Mouse (Mus musculus): ENCODE measurements around the gene Aox2. TPM values are rescaled to one million over a fixed set of nuclear protein-coding genes. Genes with fewer than 3 reads are reported as not detected.

Aox2 gene
- polyA plus RNA-seq, 1 experiment from 2014 or later, result 0.08 TPM

- H3K4me3 ChIP-seq, result no peak overlapping the region
- H3K9me3 ChIP-seq, result no peaks in the 10 kb centered on the region
- 0 out of 2 replicates have a peak, but pooled peaks cover 4% of the 10 kb centered on the region for H3K4me1 ChIP-seq
- no peaks in the 10 kb centered on the region for H3K36me3 ChIP-seq
- WGBS, result 71% methylated on average over 10 of the region's 10 CpGs
- H3K27me3 ChIP-seq, result no peaks in the 10 kb centered on the region
- ATAC-seq (ENCODE audit: insufficient number of reproducible peaks, low FRiP score, low TSS enrichment, low read depth), result no peak
- H3K4me2 ChIP-seq, result no peak overlapping the region
- no peak overlapping the region for H3K27ac ChIP-seq
- no peak overlapping the region for H3K9ac ChIP-seq
These were observed 20.7 kb upstream of the Aox2 start for GRCm38 (mm10) chr1:58257195-58257991.

- Histone ChIP-seq H3K9me3 (no peaks in the 10 kb centered on the region), H3K4me2 (no peak overlapping the region), H3K27ac (no peak overlapping the region), H3K9ac (no peak overlapping the region), H3K27me3 (no peaks in the 10 kb centered on the region), H3K4me3 (no peak overlapping the region), H3K4me1 (0 out of 2 replicates have a peak, but pooled peaks cover 4% of the 10 kb centered on the region), H3K36me3 (no peaks in the 10 kb centered on the region)
- 65% methylated on average over 3 of the region's 3 CpGs for WGBS
- no peak for ATAC-seq (ENCODE audit: insufficient number of reproducible peaks, low FRiP score, low TSS enrichment, low read depth)
These were observed 17.8 kb upstream of the Aox2 start for GRCm38 (mm10) chr1:58260311-58260710.

- WGBS, result 82% methylated on average over 2 of the region's 2 CpGs
- H3K27ac ChIP-seq, result no peak overlapping the region
- H3K36me3 ChIP-seq, result no peaks in the 10 kb centered on the region
- no peak overlapping the region for H3K4me3 ChIP-seq
- H3K9ac ChIP-seq, result no peak overlapping the region
- H3K9me3 ChIP-seq, result no peaks in the 10 kb centered on the region
- H3K4me2 ChIP-seq, result no peak overlapping the region
- no peak for ATAC-seq (ENCODE audit: insufficient number of reproducible peaks, low FRiP score, low TSS enrichment, low read depth)
- H3K4me1 ChIP-seq, result no peaks in the 10 kb centered on the region
- no peaks in the 10 kb centered on the region for H3K27me3 ChIP-seq
These were observed 9.9 kb upstream of the Aox2 start for GRCm38 (mm10) chr1:58268231-58268630.

GRCm38 (mm10) chr1:58270807-58271569, 7.1 kb upstream of the Aox2 start:
- Histone ChIP-seq H3K4me3 (no peak overlapping the region), H3K9ac (no peak overlapping the region), H3K36me3 (no peaks in the 10 kb centered on the region), H3K27me3 (no peaks in the 10 kb centered on the region), H3K4me1 (peaks cover 2% of the 10 kb centered on the region; the same call in 1 of the 2 replicates), H3K4me2 (no peak overlapping the region), H3K9me3 (no peaks in the 10 kb centered on the region), H3K27ac (no peak overlapping the region)
- ATAC-seq (ENCODE audit: insufficient number of reproducible peaks, low FRiP score, low TSS enrichment, low read depth), result no peak
- WGBS, result 62% methylated on average over 6 of the region's 6 CpGs

- no peaks in the 10 kb centered on the region for H3K27me3 ChIP-seq
- H3K4me1 ChIP-seq, result peaks cover 2% of the 10 kb centered on the region; the same call in 1 of the 2 replicates
- no peak overlapping the region for H3K9ac ChIP-seq
- no peak overlapping the region for H3K4me3 ChIP-seq
- no peak overlapping the region for H3K4me2 ChIP-seq
- H3K9me3 ChIP-seq, result no peaks in the 10 kb centered on the region
- no peaks in the 10 kb centered on the region for H3K36me3 ChIP-seq
- H3K27ac ChIP-seq, result no peak overlapping the region
- 36% methylated on average over 9 of the region's 9 CpGs for WGBS
- ATAC-seq (ENCODE audit: insufficient number of reproducible peaks, low FRiP score, low TSS enrichment, low read depth), result no peak
These were observed 2.2 kb upstream of the Aox2 start for GRCm38 (mm10) chr1:58275879-58276278.

GRCm38 (mm10) chr1:58278513-58278912, 387 bp downstream of the Aox2 start:
- Histone ChIP-seq H3K9me3 (no peaks in the 10 kb centered on the region), H3K27ac (no peak overlapping the region), H3K4me2 (no peak overlapping the region), H3K4me3 (no peak overlapping the region), H3K9ac (no peak overlapping the region), H3K27me3 (no peaks in the 10 kb centered on the region), H3K4me1 (peaks cover 2% of the 10 kb centered on the region; the same call in 1 of the 2 replicates), H3K36me3 (no peaks in the 10 kb centered on the region)
- WGBS, result 48% methylated on average over 7 of the region's 7 CpGs
- no peak for ATAC-seq (ENCODE audit: insufficient number of reproducible peaks, low FRiP score, low TSS enrichment, low read depth)

- H3K4me1 ChIP-seq, result peaks cover 2% of the 10 kb centered on the region; the same call in 1 of the 2 replicates
- H3K4me2 ChIP-seq, result no peak overlapping the region
- H3K36me3 ChIP-seq, result no peaks in the 10 kb centered on the region
- H3K9me3 ChIP-seq, result no peaks in the 10 kb centered on the region
- H3K27me3 ChIP-seq, result no peaks in the 10 kb centered on the region
- no peak overlapping the region for H3K4me3 ChIP-seq
- ATAC-seq (ENCODE audit: insufficient number of reproducible peaks, low FRiP score, low TSS enrichment, low read depth), result no peak
- H3K9ac ChIP-seq, result no peak overlapping the region
- H3K27ac ChIP-seq, result no peak overlapping the region
- 69% methylated on average over 4 of the region's 4 CpGs for WGBS
These were observed 2.3 kb downstream of the Aox2 start for GRCm38 (mm10) chr1:58280381-58280780.

GRCm38 (mm10) chr1:58280939-58281624, 3.0 kb downstream of the Aox2 start:
- no peak overlapping the region for H3K9ac ChIP-seq
- WGBS, result 71% methylated on average over 13 of the region's 13 CpGs
- no peaks in the 10 kb centered on the region for H3K9me3 ChIP-seq
- H3K36me3 ChIP-seq, result no peaks in the 10 kb centered on the region
- no peak overlapping the region for H3K4me3 ChIP-seq
- no peak for ATAC-seq (ENCODE audit: insufficient number of reproducible peaks, low FRiP score, low TSS enrichment, low read depth)
- no peak overlapping the region for H3K27ac ChIP-seq
- no peak overlapping the region for H3K4me2 ChIP-seq
- no peaks in the 10 kb centered on the region for H3K27me3 ChIP-seq
- no peaks in the 10 kb centered on the region for H3K4me1 ChIP-seq

- 74% methylated on average over 4 of the region's 4 CpGs for WGBS
- Histone ChIP-seq H3K27me3 (no peaks in the 10 kb centered on the region), H3K36me3 (no peaks in the 10 kb centered on the region), H3K9ac (no peak overlapping the region), H3K4me1 (no peaks in the 10 kb centered on the region), H3K9me3 (no peaks in the 10 kb centered on the region), H3K4me2 (no peak overlapping the region), H3K4me3 (no peak overlapping the region), H3K27ac (no peak overlapping the region)
- ATAC-seq (ENCODE audit: insufficient number of reproducible peaks, low FRiP score, low TSS enrichment, low read depth), result no peak
These were observed 3.5 kb downstream of the Aox2 start for GRCm38 (mm10) chr1:58281625-58281988.

GRCm38 (mm10) chr1:58284505-58284904, 6.4 kb downstream of the Aox2 start:
- no peak for ATAC-seq (ENCODE audit: insufficient number of reproducible peaks, low FRiP score, low TSS enrichment, low read depth)
- no peak overlapping the region for H3K4me3 ChIP-seq
- no peaks in the 10 kb centered on the region for H3K36me3 ChIP-seq
- 51% methylated on average over 7 of the region's 7 CpGs for WGBS
- no peak overlapping the region for H3K27ac ChIP-seq
- no peaks in the 10 kb centered on the region for H3K4me1 ChIP-seq
- no peaks in the 10 kb centered on the region for H3K27me3 ChIP-seq
- H3K9ac ChIP-seq, result no peak overlapping the region
- no peak overlapping the region for H3K4me2 ChIP-seq
- no peaks in the 10 kb centered on the region for H3K9me3 ChIP-seq

GRCm38 (mm10) chr1:58288091-58288490, 10.0 kb downstream of the Aox2 start:
- Histone ChIP-seq H3K4me3 (no peak overlapping the region), H3K9ac (no peak overlapping the region), H3K27me3 (no peaks in the 10 kb centered on the region), H3K4me1 (peaks cover 13% of the 10 kb centered on the region), H3K36me3 (no peaks in the 10 kb centered on the region), H3K27ac (no peak overlapping the region), H3K9me3 (no peaks in the 10 kb centered on the region), H3K4me2 (no peak overlapping the region)
- WGBS, result 85% methylated on average over 3 of the region's 3 CpGs
- ATAC-seq (ENCODE audit: insufficient number of reproducible peaks, low FRiP score, low TSS enrichment, low read depth), result no peak
